Mouse (Mus musculus) forelimb bud, embryonic 11.5 days (tissue): ENCODE measurements at regions not wholly inside any gene's neighbourhood (a gene's known extent, or its start where the extent isn't known, plus 50 kb on each side); places are given as distances from the start of the nearest gene placed in this dataset.
A peak's percentile ranks its signal among the peaks of the same experiment; 100 is the strongest.

Experiments
- DNase-seq: peaks from one replicate; pipeline ENCODE4 v3.0.0-alpha.2; 2012; ENCODE audit warnings: low read depth, low spot score

DNA sequence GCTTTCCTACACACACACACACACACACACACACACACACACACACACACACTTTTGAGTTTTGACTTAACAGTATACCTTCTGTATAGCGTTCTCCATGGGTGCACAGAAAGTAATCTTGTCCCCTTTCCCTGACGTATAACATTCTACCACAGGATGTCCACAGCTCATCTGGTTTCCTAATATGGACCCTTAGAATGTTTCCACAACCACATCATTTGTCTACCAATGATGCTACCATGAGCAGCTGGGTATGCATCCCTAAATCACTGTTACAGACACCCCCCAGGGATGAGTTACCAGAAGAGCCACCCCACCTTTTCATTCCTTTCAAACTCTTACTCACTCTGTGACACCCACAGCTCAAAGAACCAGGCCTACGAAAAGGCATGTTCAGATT, 166.8 kb upstream of the Rreb1 start:
- no peak for DNase-seq

DNA sequence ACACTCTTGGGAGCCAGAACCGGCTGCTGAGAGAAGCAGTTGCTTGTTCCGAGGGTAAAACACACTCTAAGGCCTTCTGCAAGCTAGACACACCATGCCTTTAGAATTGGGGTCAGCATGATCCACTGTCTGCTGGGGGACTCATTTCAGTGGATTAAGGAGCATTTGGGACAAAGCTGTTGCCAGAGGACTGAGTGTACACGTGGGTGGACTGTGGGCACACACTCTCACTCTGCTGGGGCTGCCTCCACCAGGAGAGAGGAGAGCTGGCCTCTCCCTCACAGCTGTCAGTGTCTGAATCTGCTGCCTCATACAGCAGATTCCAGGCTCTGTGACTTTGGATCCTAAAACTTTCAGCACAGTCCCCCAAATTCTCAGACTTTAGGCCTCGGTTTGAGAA, 161.2 kb upstream of the Rreb1 start:
- no peak for DNase-seq

DNA sequence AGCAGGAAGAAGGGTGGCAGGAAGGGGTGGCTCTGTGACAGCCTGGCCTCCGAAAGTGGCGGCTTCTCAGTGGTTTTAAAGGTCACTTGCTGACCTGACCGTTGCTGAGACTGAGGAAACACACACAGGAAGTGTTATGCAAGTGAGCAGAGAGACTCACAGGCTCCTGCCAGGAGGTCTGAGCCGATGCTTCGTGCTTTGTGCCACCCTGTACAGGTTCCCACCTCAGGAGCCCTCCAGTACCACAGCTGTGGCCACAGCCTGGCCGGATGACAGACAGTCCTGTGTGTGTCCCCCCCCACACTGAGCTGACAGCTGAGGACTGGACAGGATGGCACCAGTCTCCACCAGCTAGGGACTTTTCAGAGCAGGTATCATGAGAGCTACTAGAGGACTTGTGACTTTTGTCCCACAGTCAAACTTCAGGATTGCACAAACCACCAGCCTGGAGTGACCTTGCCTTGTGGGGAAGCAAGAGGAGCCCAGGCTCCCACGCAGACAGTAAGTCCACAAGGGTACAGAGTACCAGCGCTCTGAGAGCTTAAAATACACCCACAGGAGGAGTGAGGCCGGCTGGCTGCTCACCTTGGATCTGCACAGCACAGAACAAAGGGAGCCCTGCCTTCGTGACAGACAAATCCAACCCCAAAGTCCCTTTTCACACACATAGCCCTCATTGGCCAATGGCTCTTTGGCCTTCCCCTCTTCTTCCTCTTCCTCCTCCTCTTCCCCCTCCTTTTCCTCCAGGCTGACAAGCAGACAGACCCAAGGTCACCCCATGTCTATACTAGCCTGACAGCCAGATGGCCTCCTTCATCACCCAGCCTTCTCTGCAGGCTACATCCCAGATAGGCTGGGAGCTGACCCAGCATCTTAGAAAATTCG, 158.1 kb upstream of the Rreb1 start:
- DNase-seq = no peak

DNA sequence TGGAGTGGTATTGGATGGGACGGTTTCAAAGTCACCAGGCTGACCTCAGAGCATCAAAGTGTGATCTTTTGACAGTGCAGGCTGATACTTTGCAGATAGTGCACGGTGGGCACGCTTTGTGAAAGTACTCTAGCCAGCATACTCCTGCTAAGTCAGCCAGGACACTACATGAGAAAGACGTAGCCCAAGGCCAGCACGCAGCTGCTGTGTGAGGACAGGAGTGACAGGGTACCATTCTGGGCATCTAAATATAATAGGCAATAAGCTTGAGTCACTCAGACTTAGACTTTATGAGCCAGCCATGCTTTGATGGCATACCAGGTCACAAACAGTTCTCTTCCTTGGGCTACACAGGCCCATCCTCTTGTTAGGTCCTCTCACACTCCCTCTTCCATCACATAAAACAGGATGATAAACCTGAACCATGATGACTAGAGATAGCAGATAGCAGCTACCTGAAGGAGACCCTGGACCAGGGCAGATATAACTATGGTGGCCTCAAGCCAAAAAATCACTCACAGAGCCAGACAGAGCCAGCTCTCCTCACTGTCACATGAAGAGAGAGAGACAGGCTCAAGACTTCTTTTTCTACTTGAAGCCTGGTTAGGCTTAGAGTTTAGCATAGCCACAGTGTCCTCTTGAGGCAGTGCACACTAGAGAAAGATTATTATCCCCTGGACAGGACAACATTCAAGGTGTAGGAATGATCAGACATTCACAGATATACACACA, 156.7 kb upstream of the Rreb1 start:
- DNase-seq = no peak

- no peak for DNase-seq
Observed at GRCm38 (mm10) chr13:37622366-37623088, 155.7 kb upstream of the Rreb1 start.

- DNase-seq = no peak
Observed at GRCm38 (mm10) chr13:37624741-37625140, 153.5 kb upstream of the Rreb1 start.

- no peak for DNase-seq
Observed at GRCm38 (mm10) chr13:37625532-37626235, 152.5 kb upstream of the Rreb1 start.

DNA sequence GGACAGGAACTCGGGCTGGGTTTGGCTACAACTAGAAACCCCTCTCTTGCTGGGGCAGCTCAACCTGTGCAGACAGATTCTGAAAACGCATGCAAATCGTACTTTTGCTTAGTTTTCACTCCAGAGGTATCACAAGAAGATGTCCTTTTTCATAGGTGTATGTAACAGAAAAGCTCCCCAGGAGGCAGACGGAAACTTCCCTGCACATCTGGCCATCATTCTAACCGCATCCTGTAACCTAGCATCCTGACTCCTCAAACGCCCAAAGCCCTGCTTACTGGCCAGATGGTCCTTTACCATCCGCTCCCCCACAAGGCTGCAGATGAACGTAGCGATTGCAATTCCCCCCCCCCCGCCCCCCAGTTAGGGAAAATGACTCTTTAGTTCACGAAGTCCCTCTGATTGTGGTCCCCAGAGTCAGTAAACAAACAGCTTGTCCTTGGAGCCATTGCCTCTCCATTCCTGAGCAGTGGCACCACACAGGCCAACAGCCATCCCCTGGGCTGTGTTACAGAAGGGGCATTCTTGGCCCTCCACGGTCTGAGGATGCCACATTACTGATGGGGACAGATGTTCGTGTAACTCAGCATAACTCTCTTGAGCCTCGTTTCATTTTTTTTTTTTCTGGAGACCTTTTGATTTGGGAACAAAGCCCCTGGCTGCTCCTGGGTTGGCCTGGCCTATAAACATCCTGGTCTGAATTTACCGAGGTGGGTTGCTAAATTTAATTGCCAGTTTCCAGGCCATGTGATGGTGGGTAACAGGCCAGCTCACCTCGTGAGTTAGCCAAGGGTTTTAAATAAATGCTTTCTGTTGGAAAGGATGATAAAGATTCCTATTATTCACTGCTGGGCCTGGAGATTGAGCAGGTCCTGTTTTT, 149.6 kb upstream of the Rreb1 start:
- DNase-seq = peak; percentile 52

DNA sequence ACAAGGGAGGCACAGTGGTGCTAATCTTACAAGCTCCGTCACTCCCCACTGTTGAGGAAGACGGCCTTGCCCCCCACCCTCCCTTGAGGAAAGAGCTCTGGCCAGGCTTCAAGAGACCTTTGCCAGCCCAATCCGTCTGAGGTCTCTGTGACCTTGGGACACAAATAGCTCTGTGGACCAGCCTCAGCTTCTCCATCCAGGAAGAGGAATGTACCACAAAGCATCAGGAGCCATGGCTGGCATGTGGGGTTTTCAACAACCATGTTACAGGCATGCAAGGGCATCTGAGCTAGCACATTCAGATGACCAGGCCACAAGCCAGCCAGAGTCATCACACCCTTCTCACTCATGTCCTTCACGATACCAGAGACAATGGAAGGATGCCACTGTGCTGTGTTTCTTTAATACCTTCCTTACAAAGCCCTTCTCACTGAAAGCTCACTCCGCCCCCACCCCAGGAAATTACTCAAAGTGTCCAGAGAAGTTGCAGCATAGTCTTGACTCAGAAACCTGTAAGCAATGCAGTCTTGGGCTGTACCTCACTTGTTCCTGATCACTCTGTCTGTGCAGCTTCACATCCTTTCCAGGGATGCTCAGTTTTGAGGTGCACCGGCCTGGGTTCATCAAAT, 148.8 kb upstream of the Rreb1 start:
- no peak for DNase-seq

DNA sequence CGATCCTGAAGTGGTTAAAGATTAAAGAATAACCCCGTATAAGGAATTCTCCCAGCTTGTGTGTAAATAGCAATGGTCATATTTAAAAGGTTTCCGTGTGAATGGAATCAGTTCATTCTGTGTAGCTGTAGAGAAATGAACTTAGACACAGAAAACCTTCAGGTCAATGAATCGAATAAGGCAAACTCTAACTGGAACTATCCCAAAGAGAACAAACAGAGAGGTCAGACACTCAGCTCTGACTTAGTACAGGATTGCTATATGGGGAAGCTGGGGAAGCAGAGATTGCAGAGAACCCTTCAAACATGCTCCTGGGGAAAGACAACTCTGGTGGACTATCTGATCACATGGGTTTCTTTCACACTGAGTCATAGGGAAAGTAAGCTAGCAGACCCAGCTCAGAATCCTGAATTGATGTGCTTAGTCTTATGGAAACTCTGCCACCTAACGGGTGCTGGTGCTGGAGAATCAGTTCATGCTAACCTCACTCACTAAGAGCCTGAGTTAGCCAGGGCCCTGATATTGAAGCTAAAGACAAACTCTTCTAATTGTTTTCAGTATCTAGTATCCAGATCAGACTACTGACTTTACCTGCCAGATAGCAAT, 145.3 kb upstream of the Rreb1 start:
- DNase-seq = no peak

DNA sequence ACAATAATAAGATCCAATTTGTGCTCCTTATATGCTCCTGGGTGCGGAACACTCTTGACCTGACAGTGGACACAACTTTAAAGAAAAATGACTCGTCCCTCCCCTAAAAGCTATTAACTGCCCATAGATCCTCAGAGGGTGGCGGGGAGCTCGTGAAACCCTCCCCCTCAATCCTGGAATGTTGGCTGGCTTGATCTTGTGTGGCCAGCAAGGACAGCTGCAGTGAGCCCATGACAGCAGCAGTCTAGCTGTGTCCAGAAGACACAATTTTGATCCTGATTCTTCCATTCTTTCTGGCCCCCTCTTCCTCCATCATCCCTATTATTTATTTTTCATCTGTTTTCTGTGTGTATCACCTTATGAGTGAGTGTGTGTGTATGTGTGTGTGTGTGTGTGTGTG, 141.8 kb upstream of the Rreb1 start:
- no peak for DNase-seq

- no peak for DNase-seq
Observed at GRCm38 (mm10) chr13:37637151-37637550, 141.0 kb upstream of the Rreb1 start.

DNA sequence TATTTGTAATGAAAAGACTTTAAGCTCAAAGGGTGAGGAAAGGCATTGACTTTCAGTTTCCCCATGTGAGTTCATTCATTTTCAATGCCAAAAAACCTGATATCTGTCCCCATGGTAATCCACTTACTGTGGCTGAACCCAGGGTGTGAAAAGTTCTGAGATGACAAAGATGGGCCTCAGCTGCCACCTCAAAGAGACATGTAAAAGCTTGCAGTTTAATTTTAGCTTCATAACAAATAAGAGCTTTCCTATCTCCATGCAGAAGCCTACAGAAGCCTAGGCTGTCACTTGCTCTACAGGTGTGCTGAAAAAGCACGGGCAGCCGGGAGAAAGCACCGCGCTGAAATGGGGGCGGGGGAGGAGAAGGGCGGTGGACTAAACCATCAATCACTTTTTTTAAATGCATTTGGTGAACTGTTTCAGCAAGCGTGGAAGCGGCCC, 140.1 kb upstream of the Rreb1 start:
- DNase-seq = peak; percentile 11

GRCm38 (mm10) chr13:37642410-37643093, 135.6 kb upstream of the Rreb1 start:
- DNase-seq = peak; percentile 12

DNA sequence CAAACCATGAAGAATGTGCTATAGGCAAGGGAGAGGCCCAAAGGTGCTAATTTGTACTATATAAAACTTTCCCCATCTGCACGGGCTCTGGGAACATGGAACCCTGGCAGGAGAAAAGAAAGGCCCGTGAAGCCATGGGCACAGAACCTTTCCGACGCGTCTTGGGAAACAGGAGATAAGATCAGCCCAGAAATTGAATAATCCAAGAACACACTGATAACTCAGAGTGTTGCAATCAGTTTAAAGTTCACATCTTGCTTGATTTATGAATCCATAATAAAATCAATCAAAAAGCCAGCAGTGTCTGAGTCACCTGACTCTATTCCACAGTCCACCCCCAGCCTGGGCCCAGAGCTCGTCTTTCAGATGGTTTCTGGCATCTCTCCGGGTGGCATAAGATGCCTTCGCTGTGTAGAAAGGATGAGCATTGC, 133.4 kb upstream of the Rreb1 start:
- DNase-seq = no peak

GRCm38 (mm10) chr13:37649467-37650080, 128.6 kb upstream of the Rreb1 start:
- no peak for DNase-seq

GRCm38 (mm10) chr13:37651221-37651946, 126.8 kb upstream of the Rreb1 start:
- no peak for DNase-seq

- DNase-seq = no peak
Observed at GRCm38 (mm10) chr13:37654651-37655050, 123.5 kb upstream of the Rreb1 start.
